Mouse (Mus musculus): Measurements from ENCODE around the gene Ccr10.

Gene Ccr10

DNA sequence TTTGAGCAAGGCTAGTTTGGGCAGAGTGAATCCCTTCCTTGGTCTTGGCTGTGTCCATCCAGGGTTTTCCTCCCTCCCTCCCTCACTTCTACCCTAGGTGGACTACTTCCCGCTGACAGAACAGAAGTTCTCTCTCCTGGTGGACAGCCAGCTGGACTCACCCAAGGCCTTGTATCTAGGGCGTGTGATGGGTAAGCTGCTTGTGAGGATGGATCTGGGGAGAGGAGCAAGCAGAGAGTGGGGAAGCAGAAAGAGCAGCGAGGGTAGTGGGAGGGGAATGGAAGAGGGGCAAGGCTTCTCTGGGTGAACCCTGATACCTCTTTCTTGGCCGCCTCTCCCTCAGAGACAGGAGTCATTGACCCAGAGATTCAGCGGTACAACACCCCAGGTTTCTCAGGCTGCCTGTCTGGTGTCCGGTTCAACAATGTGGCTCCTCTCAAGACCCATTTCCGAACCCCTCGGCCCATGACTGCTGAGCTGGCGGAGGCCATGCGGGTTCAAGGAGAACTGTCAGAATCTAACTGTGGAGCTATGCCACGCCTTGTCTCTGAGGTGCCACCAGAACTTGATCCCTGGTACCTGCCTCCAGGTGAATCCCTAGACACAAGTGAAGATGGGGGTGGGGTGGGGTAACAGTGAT lies 13.0 kb upstream of the Ccr10 start:
- DNase-seq (ENCODE audit: low spot score in 2 of 2), result no peak

DNA sequence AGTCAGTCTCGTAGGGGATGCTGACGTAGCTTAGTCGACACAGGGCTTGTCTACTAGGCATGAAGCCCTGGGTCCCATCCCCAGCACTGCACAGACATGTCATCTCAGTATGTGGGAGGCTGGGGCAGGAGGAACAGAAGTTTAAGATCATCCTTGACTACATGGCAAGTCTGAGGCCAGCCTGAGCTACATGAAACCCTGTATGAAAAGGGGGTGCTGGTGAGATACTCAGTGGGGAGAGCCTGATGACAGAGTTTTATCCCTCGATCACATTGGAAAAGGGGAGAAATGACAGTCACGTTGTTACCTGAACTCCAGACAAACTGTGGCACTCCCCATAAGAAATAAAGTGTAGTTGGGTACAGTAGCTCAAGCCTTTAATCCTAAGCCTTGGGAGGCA lies 12.3 kb upstream of the Ccr10 start:
- no peak for DNase-seq (ENCODE audit: low spot score in 2 of 2)

DNA sequence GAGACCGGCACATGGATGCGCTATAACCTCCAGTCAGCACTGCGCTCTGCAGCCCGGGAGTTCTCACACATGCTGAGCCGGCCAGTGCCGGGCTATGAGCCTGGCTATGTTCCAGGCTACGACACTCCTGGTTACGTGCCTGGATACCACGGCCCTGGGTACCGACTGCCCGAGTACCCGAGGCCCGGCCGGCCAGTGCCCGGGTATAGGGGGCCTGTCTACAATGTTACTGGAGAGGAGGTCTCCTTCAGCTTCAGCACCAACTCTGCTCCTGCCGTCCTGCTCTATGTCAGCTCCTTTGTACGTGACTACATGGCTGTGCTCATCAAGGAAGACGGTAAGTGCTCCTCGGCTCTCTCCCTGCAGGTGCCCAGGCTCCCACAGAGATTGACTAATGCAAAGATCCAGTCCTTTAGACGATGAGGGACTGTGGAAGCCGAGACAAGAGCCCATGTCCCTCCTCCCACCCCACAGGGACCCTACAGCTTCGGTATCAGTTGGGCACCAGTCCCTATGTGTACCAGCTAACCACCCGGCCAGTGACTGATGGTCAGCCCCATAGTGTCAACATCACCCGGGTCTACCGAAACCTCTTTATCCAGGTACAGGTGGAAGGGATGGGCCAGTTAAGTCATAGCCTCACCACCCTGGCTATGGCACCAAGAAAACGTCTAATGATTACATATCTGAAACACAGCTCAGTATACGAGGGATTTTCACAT lies 11.4 kb upstream of the Ccr10 start:
- no peak for DNase-seq (ENCODE audit: low spot score in 2 of 2)

DNA sequence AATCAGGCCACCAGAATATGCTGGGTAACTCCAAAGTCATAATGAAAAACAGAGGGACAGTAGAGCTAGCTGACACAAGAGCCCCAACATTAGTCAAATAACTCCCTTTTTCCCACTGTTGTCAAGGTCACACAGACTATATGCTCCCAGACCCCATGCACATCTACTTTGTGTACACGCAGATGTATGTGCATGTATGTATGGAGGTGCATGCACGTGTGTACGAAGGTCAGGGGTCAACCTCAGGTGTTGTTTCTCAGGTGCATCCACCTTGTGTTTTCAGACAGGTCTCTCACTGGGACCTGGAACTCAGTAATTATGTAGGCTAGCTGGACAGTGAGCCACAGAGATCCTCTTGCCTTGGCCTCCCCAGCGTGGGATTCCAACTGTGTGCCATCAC lies 10.2 kb upstream of the Ccr10 start:
- DNase-seq (ENCODE audit: low spot score in 2 of 2), result no peak

DNA sequence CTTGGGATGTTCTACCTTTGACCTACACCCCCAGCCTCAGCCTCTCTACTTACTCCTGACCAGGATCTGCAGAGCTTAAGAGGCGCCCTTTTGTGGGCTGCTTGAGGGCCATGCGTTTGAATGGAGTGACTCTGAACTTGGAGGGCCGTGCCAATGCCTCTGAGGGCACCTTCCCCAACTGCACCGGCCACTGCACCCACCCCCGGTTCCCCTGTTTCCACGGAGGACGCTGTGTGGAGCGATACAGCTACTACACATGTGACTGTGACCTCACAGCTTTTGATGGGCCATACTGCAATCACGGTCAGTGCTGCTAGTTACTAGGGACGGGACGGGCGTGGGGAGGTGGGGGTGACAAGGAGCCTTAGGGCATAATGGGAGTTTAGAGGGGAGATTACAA lies 9.7 kb upstream of the Ccr10 start:
- DNase-seq (ENCODE audit: low spot score in 2 of 2), result no peak

DNA sequence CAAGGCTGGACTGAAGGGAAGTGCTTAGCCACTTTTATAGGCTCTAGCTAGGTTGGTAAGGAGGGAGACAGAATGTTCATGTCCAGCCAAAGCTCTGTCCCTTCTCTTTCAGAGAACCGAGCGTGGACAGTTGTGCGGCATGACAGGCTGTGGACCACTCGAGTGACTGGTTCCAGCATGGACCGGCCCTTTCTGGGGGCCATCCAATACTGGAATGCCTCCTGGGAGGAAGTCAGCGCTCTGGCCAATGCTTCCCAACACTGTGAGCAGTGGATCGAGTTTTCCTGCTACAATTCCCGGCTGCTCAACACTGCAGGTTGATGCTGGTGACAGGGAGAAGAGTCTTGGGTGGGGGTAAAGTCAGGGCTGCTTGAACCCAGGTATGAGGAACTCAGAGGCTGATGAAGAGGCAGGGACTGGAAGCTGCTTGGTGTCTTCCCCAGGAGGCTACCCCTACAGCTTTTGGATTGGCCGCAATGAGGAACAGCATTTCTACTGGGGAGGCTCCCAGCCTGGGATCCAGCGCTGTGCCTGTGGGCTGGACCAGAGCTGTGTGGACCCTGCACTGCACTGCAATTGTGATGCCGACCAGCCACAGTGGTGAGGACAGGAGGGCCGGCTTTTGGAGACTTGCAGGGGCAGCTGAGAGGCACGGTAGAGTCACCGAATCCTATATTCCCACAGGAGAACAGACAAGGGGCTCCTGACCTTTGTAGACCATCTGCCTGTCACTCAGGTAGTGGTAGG lies 7.7 kb upstream of the Ccr10 start:
- no peak for DNase-seq (ENCODE audit: low spot score in 2 of 2)

DNA sequence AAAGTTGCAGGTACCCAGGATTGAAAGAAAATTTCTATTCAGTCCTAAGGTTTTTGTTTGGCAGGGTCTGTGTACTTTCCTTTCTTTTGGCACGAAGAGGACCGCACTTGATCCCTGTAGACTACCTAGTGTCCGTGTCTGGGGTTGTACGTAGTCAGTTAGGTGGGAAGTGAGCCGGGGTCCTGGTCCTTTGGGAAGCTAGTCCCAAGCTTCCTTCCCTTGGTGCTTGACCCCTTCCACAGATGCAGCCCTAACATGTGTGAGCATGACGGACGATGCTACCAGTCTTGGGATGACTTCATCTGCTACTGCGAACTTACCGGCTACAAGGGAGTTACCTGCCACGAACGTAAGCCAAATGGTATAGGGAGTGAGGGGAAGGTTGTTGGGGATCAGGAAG lies 6.7 kb upstream of the Ccr10 start:
- no peak for DNase-seq (ENCODE audit: low spot score in 2 of 2)

DNA sequence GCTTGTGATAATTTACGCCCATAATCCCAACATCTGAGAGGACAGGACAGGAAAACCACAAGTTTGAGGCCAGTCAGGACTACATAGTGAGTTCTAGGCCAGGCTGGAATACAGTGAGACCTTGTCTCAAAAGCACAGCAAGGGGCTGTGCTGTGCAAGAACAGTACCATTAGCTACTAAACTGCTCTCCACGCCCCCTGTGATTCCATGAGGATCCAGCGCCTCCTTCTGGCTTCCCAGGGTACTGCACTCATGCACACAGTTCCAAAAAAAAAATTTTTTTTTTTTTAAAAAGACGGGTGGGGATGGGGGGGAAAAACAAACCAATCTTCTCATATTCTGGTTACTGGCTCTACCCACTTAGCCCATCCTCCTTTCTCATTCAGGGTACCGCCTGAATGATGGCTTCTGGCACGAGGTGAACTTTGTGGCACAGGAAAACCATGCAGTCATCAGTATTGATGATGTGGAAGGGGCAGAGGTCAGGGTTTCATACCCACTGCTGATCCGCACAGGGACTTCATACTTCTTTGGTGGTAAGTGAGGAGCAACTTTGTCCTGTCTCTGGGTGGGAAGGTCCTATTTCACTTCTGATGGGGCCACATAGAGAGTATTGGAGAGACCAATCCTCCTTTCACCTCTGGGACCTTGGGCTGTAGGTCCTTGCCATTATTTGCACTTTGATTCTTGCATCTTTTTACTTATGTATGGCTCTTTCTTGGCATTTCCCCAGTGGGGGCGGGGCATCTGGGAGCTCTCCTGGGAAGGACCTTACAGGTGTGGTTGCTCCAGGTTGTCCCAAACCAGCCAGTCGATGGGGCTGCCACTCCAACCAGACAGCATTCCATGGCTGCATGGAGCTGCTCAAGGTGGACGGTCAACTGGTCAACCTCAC lies 5.8 kb upstream of the Ccr10 start:
- peak in 1 of 2 experiments; percentile 46 for DNase-seq (ENCODE audit: low spot score in 2 of 2)

DNA sequence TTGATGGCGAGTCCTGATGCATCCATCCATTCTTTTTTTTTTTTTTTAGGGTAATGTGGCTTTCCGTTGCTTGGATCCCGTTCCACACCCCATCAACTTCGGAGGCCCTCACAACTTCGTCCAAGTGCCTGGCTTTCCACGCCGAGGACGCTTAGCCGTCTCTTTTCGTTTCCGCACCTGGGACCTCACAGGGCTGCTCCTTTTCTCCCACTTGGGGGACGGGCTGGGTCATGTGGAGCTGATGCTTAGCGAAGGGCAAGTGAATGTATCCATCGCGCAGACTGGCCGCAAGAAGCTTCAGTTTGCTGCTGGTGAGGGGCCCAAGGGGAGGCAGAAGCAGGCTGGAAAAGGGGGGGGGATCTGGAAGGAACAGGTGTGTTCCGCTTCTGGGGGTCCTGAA lies 5.0 kb upstream of the Ccr10 start:
- no peak for DNase-seq (ENCODE audit: low spot score in 2 of 2)

DNA sequence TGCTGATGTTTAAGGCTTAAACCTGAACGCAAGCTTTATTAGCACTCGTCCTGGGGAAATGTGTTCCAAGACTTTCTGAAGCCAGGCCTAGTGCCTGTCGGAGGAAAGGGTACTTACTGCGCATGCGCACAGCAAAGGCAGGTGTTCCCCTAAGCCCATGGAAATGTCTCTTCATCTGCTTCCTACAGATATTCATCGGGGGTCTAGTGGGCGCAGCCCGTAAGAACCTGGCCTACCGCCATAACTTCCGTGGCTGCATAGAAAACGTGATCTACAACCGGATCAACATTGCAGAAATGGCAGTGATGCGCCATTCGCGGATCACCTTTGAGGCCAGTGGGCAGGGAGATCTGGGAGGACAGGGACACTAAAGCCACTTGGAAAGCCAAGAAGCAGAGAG lies 4.1 kb upstream of the Ccr10 start:
- DNase-seq (ENCODE audit: low spot score in 2 of 2), result no peak

DNA sequence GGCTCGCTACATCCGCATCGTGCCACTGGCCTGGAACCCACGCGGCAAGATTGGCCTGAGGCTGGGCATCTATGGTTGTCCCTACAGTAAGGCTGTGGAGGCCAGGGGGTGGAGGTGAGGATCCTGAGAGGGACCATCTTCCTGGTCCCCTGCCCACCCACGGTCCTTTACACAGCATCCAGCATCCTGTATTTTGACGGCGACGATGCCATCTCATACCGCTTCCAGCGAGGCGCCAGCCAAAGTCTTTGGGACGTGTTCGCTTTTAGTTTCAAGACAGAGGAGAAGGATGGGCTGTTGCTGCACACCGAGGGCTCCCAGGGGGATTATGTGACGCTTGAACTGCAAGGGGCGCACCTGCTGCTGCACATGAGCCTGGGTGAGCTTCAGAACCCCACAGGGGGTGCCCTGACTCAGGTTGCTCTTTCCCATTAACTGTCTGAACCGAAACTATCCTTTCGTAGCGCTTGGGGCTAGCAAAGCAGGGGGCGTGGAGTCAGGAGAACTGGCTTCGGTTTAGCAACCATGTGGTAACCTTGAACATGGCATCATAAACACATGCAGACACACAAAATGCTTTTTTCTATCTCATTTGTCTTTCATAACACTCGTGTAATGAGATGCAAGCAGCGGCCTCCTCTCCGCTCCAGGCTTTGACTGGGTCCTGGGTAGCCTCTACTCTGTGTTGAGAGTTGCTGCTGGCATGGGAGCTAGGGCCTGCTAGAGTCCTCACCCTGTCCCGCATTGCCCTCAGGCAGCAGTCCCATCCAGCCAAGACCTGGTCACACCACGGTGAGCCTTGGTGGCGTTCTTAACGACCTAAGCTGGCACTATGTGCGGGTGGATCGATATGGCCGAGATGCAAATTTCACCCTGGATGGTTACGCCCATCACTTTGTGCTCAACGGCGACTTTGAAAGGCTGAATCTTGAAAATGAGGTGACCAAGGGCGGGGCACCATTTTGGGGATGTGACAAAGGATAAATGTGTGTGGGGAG lies 3.1 kb upstream of the Ccr10 start:
- no peak for DNase-seq (ENCODE audit: low spot score in 2 of 2)

DNA sequence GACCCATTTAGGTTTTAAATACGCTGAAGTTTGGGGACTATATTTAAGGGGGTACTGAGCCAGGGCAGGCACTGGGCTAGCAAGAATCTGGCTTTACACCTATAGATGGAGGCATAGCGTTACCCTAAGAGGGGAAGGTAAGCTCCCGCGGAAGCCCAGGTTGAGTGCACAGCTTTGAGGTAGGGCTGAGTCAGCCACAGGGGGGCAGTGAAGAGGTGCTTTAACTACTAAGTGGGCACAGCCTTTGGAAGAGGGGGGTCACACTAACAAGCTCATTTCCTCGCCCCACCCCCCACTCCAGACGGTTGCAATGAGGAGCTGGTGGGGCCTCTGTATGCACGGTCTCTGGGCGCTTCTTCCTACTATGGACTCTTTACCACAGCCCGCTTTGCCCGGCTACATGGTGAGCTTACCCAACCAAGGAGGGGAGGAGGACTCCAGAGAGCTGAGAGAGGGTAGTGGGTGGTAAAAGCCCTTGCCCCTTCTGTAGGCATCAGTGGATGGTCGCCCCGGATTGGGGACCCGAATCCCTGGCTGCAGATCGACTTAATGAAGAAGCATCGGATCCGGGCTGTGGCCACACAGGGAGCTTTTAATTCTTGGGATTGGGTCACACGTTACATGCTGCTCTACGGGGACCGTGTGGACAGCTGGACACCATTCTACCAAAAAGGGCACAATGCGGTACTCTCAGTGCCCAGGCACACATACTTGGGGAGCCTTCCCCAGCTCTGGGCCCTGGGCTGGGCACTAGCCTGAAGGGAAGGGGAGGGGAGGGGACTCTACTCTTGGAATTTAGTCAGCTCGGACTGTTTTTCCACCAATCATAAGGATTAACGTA lies 1.9 kb upstream of the Ccr10 start:
- DNase-seq (ENCODE audit: low spot score in 2 of 2), result peak; percentile 60 to 65

DNA sequence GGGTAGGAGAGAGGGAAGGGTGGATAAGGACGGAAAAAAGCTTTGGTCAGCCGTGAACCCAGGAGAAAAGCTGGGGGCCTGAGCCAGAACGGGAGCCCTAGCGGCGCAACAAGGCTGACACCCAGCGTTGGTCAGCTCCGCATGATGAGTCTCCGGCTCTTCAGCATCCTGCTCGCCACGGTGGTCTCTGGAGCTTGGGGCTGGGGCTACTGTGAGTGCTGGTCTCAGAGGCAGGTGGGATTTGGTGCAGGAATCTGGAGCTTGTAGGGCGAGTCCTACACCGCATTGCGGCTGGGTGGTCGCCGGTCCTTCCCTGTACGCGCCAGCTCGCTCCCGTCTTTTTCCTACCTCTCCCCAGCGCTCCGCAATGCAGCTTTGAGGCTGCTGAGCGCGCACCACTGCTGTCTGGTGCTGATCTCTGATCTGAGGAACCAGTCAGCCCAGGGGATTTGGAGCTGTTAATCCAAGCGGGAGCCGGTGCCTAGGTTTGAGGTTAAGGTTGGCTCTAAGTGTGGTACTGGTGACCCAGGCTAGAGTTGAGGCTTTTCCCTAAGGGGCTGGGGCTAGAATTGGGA lies 961 bp upstream of the Ccr10 start:
- peak in 1 of 2 experiments; percentile 49 for DNase-seq (ENCODE audit: low spot score in 2 of 2)

DNA sequence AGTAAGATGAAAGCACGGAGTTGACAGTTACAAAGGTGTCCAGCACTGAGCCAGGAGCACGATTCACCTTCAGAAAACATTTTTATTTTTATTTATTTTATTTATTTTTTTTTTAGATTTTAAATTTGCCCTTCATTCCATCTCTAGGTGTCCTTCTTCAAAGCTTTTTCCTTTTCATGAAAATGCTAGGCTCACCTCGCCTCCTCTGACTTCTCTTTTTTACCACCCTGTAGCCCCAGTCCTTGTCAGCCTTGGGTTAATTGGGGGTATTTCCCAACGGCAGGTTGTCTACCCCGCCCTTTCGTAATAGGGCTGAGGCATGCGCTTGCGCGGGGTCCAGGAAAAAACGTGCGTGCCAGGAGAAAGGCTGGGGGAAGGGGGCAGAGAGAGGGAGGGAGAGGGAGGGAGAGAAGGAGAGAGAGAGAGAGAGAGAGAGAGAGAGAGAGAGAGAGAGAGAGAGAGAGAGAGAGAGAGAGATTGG lies 433 bp upstream of the Ccr10 start:
- DNase-seq (ENCODE audit: low spot score in 2 of 2), result no peak

DNA sequence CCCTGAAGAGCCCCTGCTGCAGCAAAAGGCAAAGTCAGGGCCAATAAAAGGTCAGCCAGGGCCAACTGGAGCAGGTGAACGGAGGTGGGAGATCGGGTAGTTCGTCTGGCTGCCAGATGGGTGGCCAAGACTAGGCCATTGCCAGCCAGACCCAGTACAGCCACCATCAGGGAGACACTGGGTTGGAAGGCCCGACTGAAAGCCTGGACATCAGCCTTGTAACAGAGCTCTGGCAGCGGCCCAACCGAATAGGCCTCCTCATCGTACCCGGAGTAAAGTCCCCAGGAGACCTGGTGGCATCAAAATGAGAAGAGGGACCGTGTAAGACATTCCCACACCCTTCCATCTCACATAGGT lies 876 bp downstream of the Ccr10 start:
- DNase-seq (ENCODE audit: low spot score in 2 of 2), result no peak

DNA sequence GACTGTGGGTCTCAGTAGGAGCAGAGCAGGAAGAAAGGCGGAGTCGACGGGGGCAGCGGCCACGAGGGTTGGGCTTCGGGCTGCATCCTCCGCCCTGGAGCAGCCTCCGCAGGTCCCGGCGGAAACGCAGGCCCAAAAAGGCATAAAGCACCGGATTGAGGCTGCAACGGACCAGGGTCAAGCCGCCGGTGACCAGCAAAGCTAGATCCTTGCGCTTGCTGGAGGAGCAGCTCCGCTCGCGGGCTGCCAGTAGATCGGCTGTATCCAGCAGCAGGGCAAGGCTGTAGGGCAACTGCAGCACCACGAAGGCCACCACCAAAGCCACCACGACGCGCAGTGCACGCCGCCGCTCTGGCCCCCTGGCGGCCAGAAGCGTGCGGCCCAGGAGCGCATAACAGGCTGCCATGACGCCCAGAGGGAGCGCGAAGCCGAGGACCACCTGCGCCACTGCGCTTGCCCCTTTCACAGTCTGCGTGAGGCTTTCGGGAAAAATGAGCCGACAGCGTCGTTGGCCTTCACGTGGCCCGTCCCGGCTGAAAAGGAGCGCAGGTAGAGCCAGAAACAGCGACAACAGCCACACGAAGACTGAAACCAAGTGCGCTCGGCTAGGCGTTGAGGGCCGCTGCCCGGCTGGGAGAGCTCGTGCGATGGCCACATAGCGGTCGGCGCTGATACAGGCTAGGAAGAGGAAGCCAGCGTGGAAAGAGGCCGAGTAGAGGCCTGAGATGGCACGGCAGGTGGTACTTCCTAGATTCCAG lies 1.4 kb downstream of the Ccr10 start:
- DNase-seq (ENCODE audit: low spot score in 2 of 2), result no peak

DNA sequence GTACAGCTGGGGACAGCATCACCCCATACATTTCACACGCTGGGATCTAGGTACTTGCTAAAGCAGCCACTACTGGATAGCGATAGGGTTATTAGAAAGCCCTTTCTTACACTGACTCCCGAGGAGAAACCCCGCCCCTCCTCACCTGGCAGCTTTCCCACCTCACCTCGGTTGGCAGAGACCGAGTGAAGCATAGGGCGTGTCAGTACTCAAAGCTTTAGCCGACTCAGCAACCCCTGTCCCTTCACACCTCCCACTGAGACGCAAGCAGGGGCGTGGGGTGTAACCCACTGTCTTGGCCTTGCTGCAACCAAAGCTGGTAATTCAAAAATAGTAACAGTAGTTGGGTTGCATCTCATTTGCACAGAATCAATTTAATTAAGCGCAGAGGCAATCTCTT lies 2.1 kb downstream of the Ccr10 start:
- DNase-seq (ENCODE audit: low spot score in 2 of 2), result no peak

DNA sequence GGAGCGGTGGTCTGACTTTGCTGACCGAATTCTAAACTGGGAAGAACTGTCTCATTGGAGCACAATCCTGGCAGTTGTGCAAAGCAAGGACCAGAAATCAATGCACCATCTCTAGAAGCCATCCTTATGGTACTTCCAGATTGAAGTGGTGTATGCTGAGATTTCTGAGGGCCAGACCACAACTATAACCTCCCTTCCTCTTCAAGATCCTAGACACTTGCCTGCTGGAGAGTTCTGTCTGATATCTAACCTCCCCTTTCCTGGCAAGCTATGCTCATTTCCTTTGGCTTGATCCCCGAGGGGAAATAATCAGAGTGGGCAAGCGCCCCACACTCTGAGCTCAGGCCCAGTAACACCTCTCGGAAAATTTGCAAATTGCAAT lies 2.8 kb downstream of the Ccr10 start:
- no peak for DNase-seq (ENCODE audit: low spot score in 2 of 2)
